Mouse (Mus musculus): ENCODE data around the gene Gm4788.
"Not testable (repeated sequence)": the region's sequence is repeated elsewhere in the genome, so short reads cannot be mapped to it uniquely, and the experiment has no call there.

Gene Gm4788

GRCm38 (mm10) chr1:139781143-139781542, at the start of gene Gm4788:
TSS of gene Gm4788 (minus strand) at chr1:139781243.
- DNase-seq (ENCODE audit: low spot score in 2 of 2), result no peak

DNA sequence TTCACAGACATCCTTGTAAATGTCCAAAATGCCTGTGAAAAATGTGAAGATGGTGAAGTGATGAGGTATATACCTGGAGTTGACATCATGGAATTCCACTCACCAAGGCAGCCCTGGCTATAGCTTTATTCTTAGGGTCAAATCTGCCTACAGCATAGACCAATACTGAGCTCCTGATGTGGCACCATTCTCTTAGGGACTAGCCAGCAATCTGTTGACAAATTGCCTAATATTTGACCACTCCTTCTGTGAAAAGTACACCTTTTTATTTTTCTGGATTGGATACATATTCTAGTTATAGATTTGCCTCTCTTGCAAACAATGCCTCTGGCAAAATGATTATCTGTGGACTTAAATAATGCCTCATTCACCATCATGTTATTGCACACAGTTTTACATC, 27.6 kb upstream of the Gm4788 start:
- no peak for DNase-seq (ENCODE audit: low spot score in 2 of 2)

- DNase-seq (ENCODE audit: low spot score in 2 of 2), result not testable (repeated sequence)
Measured at GRCm38 (mm10) chr1:139769913-139770312, 11.1 kb downstream of the Gm4788 start.

GRCm38 (mm10) chr1:139716681-139717080, 64.4 kb downstream of the Gm4788 start:
- not testable (repeated sequence) for DNase-seq (ENCODE audit: low spot score in 2 of 2)

DNA sequence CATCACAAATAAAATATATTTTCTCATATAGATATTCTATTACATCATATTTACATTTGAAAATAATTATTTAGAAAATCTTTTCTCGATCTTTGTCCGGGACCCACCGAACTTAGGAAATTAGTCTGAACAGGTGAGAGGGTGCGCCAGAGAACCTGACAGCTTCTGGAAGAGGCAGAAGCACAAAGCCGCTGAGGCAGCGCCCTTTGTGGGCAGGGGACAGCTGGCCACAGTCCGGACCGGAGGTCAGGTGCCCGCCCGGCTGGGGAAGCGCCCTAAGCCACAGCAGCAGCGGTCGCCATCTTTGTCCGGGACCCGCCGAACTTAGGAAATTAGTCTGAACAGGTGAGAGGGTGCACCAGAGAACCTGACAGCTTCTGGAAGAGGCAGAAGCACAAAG, 64.8 kb downstream of the Gm4788 start:
- DNase-seq (ENCODE audit: low spot score in 2 of 2), result not testable (repeated sequence)

DNA sequence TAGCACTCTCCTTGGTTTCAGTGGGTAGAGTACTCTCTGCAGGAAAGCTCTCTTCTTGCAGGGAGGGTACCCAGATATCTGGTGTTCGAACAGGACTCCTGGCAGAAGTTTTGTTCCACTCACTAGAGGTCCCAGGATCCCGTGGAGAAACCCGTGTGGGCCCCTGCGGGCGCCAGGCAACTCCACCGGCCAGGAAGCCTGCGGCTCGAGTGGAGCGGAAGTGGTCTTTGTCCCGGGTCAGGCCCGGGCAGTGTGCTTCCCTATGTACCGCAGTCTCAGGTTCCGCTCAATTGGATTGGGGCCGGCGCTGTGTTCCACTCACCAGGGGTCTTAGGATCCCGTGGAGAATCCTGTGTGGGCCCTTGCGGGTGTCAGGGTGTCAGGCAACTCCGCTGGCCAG, 131.1 kb downstream of the Gm4788 start:
- not testable (repeated sequence) for DNase-seq (ENCODE audit: low spot score in 2 of 2)
